Mouse (Mus musculus): ENCODE results near the gene Dnajb12. TPM values are rescaled to one million over a fixed set of nuclear protein-coding genes. Genes with fewer than 3 reads are reported as not detected.
A peak's percentile ranks its signal among the peaks of the same experiment; 100 is the strongest.

The Dnajb12 gene
- polyA plus RNA-seq, 1 experiment from 2014 or later: 17.6 TPM

- WGBS: 51% methylated on average over 7 of the region's 7 CpGs
- H3K4me1 ChIP-seq (replicated peaks): peaks cover 66% of the 10 kb centered on the region
- peak overlapping the region; percentile 28; the same call in 1 of the 2 replicates for H3K9ac ChIP-seq (replicated peaks)
- no peaks in the 10 kb centered on the region for H3K36me3 ChIP-seq
- H3K4me3 ChIP-seq (replicated peaks): no peak overlapping the region
- peak overlapping the region; percentile 81 for H3K27ac ChIP-seq
- H3K9me3 ChIP-seq: no peaks in the 10 kb centered on the region
- H3K27me3 ChIP-seq: no peaks in the 10 kb centered on the region; the same call in 1 of the 2 replicates
- 0 out of 2 replicates have a peak overlapping the region, but pooled peaks have one; percentile 6 for H3K4me2 ChIP-seq
- ATAC-seq (ENCODE audit: insufficient number of reproducible peaks, insufficient read depth, low FRiP score, low TSS enrichment, low read depth): no peak
Observed at GRCm38 (mm10) chr10:59907695-59908299, 28.4 kb downstream of the Dnajb12 start.

DNA sequence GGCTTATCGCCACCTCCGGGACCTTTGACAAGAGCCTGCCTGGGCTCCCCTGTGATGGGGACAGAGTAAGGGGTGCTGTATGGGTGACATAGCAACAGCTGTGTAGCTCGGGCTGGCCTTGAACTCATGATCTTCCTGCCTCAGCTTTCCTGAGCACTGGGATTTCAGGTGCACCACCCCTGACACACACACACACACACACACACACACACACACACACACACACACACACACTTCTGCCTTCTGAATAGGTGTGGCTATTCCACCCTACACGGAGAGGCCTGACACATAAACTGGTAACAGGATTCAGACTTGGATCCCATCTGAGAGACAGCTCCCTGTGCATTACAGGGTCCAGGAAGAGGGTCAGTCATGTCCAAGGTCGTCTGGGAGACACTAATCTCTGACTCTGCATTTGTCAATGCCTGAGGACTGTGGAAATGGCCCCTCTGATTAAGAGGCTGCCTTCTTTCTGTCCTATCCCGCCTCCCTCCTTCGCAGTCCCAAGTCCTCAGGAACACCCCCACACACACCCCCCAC, 29.5 kb downstream of the Dnajb12 start:
- Histone ChIP-seq H3K9ac (replicated peaks) (no peak overlapping the region), H3K4me3 (replicated peaks) (no peak overlapping the region), H3K36me3 (no peaks in the 10 kb centered on the region), H3K4me1 (replicated peaks) (peaks cover 57% of the 10 kb centered on the region), H3K27ac (peak overlapping the region; percentile 81), H3K27me3 (no peaks in the 10 kb centered on the region; the same call in 1 of the 2 replicates), H3K9me3 (no peaks in the 10 kb centered on the region), H3K4me2 (peak overlapping the region; percentile 38; the same call in 1 of the 2 replicates)
- 56% methylated on average over 7 of the region's 7 CpGs for WGBS
- ATAC-seq (ENCODE audit: insufficient number of reproducible peaks, insufficient read depth, low FRiP score, low TSS enrichment, low read depth): no peak

- WGBS: 8% methylated on average over 14 of the region's 14 CpGs
- H3K36me3 ChIP-seq: no peaks in the 10 kb centered on the region
- peak overlapping the region; percentile 38 for H3K4me2 ChIP-seq
- peaks cover 56% of the 10 kb centered on the region for H3K4me1 ChIP-seq (replicated peaks)
- H3K9ac ChIP-seq (replicated peaks): no peak overlapping the region
- H3K27me3 ChIP-seq: no peaks in the 10 kb centered on the region; the same call in 1 of the 2 replicates
- H3K9me3 ChIP-seq: no peaks in the 10 kb centered on the region
- ATAC-seq (ENCODE audit: insufficient number of reproducible peaks, insufficient read depth, low FRiP score, low TSS enrichment, low read depth): no peak
- H3K27ac ChIP-seq: peak overlapping the region; percentile 53
- 0 out of 2 replicates have a peak overlapping the region, but pooled peaks have one; percentile 1 for H3K4me3 ChIP-seq (replicated peaks)
Observed at GRCm38 (mm10) chr10:59909357-59909847, 30.0 kb downstream of the Dnajb12 start.

DNA sequence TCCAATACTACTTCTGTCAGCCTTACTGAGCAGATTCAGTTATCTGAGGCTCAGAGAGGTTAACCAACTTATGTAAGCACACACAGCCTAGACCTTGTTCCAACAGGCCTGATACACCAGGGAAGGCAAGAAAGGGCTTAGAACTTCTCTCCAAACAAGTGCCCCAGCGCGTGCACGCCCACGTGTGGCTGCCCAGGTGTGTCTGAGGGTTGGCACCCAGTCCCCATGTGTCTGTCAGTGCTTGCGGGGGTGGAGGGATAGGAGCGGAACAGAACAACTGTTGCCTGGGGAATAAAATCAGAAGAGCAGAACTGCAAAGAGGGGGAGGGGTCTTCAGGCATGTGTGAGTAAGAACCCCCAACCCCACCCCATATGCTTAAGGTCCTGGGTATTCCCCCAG, 31.7 kb downstream of the Dnajb12 start:
- Histone ChIP-seq H3K4me1 (replicated peaks) (peaks cover 64% of the 10 kb centered on the region), H3K27ac (peak overlapping the region; percentile 88), H3K9me3 (no peaks in the 10 kb centered on the region), H3K36me3 (no peaks in the 10 kb centered on the region), H3K9ac (replicated peaks) (peak overlapping the region; percentile 37), H3K4me2 (peak overlapping the region; percentile 54), H3K27me3 (no peaks in the 10 kb centered on the region; the same call in 1 of the 2 replicates), H3K4me3 (replicated peaks) (no peak overlapping the region)
- ATAC-seq (ENCODE audit: insufficient number of reproducible peaks, insufficient read depth, low FRiP score, low TSS enrichment, low read depth): no peak
- WGBS: 18% methylated on average over 6 of the region's 6 CpGs

DNA sequence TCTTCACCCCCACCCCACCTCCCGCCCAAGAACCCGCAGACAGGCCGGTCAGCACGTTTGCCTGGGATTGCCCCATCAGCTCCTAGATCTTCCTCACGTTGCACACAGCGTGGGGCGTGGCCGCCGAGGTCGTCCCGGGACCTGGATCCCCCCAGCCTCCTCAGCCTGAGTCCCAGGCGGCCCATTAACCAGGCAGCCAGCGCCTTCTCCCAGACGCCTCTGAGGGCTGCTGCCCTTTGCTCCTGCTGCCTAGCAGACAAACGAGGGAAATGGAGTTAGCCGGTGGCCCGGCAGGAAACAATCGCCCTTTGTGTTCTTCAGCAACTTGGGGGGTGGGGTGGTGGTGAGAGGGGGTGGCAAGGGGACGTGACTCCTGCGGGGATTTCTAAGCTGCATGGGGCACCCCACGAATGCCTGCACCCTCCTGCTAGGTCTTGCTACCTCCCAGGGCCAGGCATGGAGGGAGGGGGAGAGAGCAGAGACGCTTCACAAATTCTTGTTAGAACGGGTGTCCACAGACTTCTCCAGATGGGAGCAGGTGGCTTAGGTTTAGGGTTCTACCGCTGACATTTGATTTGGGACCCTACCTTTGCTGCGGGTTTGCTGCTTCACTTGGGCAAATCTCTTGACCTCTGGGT, 32.3 kb downstream of the Dnajb12 start:
- H3K4me3 ChIP-seq (replicated peaks): peak overlapping the region; percentile 19; the same call in 1 of the 2 replicates
- H3K9ac ChIP-seq (replicated peaks): peak overlapping the region; percentile 37
- H3K27ac ChIP-seq: peak overlapping the region; percentile 88
- H3K4me1 ChIP-seq (replicated peaks): peaks cover 70% of the 10 kb centered on the region
- no peaks in the 10 kb centered on the region; the same call in 1 of the 2 replicates for H3K27me3 ChIP-seq
- ATAC-seq (ENCODE audit: insufficient number of reproducible peaks, insufficient read depth, low FRiP score, low TSS enrichment, low read depth): no peak; the same call in 1 of the 2 replicates
- WGBS: 3% methylated on average over 25 of the region's 25 CpGs
- no peaks in the 10 kb centered on the region for H3K9me3 ChIP-seq
- H3K4me2 ChIP-seq: peak overlapping the region; percentile 54
- no peaks in the 10 kb centered on the region for H3K36me3 ChIP-seq

DNA sequence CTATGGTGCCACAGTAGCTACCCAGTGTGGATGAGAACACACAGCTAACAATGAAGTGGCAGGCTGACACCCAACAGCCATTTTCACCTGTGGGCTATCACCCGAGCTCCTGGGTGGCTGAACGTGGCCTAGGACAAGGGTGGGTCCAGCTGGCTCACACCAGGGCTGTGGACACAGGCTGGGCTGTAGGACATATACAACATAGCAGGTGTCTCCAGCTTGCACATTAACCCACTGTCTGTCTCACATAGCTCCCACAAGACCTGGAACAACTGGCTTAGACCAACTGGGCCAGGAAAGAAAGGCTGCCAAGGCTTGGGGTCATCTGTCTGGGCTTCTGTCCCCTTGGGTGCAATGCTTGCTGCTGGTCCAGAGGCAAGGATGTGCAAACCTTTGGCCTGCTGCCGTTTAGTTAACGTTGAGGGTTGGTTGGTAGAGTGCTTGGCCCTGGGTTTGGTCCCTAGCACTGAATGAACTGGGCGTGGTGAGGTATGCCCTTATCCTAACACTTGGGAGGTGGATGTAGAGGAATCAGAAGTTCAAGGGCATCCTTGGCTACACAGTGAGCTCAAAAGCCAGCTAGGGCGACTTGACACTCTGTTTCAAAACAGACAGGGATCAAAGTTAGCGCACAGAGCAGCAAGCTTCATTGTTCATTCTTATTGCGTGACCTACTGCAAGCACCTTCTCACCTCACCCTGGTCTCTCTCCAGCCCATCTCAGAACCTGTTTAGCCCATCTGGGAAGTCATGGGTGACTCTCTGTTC, 36.0 kb downstream of the Dnajb12 start:
- Histone ChIP-seq H3K27ac (peak overlapping the region; percentile 92), H3K4me1 (replicated peaks) (peaks cover 60% of the 10 kb centered on the region), H3K9me3 (no peaks in the 10 kb centered on the region)

DNA sequence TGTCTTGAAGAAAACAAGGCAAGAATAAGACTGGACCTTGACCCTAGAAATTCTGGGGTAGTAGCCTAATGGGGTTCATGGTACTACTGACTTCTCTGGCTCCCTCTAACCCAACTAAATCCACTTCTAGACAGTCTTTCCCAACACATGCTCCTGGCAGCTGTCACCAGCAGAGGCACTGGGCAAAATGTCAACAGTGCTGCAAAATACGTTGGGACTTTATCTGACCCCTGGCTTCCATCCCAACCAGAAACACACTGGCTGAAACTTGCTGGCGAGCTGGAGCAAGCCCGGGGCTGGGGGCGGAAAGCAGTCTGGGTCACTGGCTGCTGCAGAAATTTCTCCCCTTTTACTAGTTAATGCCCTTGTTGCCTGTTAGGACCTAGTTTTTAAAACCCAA, 36.8 kb downstream of the Dnajb12 start:
- H3K9me3 ChIP-seq: no peaks in the 10 kb centered on the region
- peak overlapping the region; percentile 28 for H3K9ac ChIP-seq (replicated peaks)
- no peaks in the 10 kb centered on the region for H3K36me3 ChIP-seq
- H3K27me3 ChIP-seq: no peaks in the 10 kb centered on the region
- H3K4me1 ChIP-seq (replicated peaks): peaks cover 59% of the 10 kb centered on the region
- no peak for ATAC-seq (ENCODE audit: insufficient number of reproducible peaks, insufficient read depth, low FRiP score, low TSS enrichment, low read depth)
- WGBS: 0% methylated on average over 4 of the region's 4 CpGs
- H3K27ac ChIP-seq: peak overlapping the region; percentile 92
- peak overlapping the region; percentile 26 for H3K4me3 ChIP-seq (replicated peaks)
- H3K4me2 ChIP-seq: peak overlapping the region; percentile 61

More for the DNA sequence above, 36.0 kb downstream of the Dnajb12 start:
- Histone ChIP-seq H3K27me3 (no peaks in the 10 kb centered on the region), H3K4me3 (replicated peaks) (no peak overlapping the region), H3K4me2 (peak overlapping the region; percentile 61; the same call in 1 of the 2 replicates), H3K9ac (replicated peaks) (no peak overlapping the region), H3K36me3 (no peaks in the 10 kb centered on the region)
- ATAC-seq (ENCODE audit: insufficient number of reproducible peaks, insufficient read depth, low FRiP score, low TSS enrichment, low read depth): no peak
- 86% methylated on average over 8 of the region's 8 CpGs for WGBS

DNA sequence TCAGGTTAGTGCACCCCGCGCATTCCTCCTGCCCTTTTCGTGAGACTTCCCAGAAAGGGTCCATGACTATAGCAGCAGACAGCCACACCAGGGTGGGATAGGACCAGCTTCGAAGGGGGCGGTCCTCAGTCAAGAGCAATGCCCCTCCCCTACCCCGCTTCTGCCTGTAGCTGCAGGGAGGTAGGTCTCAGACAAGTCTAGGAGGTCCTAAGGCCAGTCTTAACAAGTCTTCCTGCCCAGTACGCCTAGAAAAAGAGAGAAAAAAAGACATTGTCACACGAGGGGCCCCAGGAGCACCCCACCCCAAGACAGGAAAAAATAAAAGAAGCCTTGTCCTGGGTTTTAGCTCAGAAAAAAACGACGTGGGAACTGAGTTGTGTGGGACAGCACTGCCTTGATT, 37.3 kb downstream of the Dnajb12 start:
- H3K27me3 ChIP-seq: no peaks in the 10 kb centered on the region
- H3K9me3 ChIP-seq: no peaks in the 10 kb centered on the region
- peak overlapping the region; percentile 61 for H3K4me2 ChIP-seq
- H3K4me1 ChIP-seq (replicated peaks): peaks cover 59% of the 10 kb centered on the region
- H3K36me3 ChIP-seq: no peaks in the 10 kb centered on the region
- H3K4me3 ChIP-seq (replicated peaks): peak overlapping the region; percentile 26
- 2% methylated on average over 10 of the region's 10 CpGs for WGBS
- ATAC-seq (ENCODE audit: insufficient number of reproducible peaks, insufficient read depth, low FRiP score, low TSS enrichment, low read depth): peak; percentile 87
- H3K27ac ChIP-seq: peak overlapping the region; percentile 92
- H3K9ac ChIP-seq (replicated peaks): peak overlapping the region; percentile 28

GRCm38 (mm10) chr10:59918111-59918510, 38.8 kb downstream of the Dnajb12 start:
- no peaks in the 10 kb centered on the region for H3K36me3 ChIP-seq
- H3K27me3 ChIP-seq: no peaks in the 10 kb centered on the region
- no peaks in the 10 kb centered on the region for H3K9me3 ChIP-seq
- WGBS: 93% methylated on average over 4 of the region's 4 CpGs
- H3K4me2 ChIP-seq: no peak overlapping the region
- no peak for ATAC-seq (ENCODE audit: insufficient number of reproducible peaks, insufficient read depth, low FRiP score, low TSS enrichment, low read depth)
- no peak overlapping the region for H3K9ac ChIP-seq (replicated peaks)
- H3K4me1 ChIP-seq (replicated peaks): peaks cover 51% of the 10 kb centered on the region
- H3K27ac ChIP-seq: no peak overlapping the region
- H3K4me3 ChIP-seq (replicated peaks): no peak overlapping the region

GRCm38 (mm10) chr10:59919494-59920181, 40.3 kb downstream of the Dnajb12 start:
- Histone ChIP-seq H3K4me3 (replicated peaks) (no peak overlapping the region), H3K27me3 (no peaks in the 10 kb centered on the region), H3K27ac (peak overlapping the region; percentile 95), H3K36me3 (no peaks in the 10 kb centered on the region), H3K4me1 (replicated peaks) (peaks cover 57% of the 10 kb centered on the region), H3K4me2 (peak overlapping the region; percentile 66; the same call in 1 of the 2 replicates), H3K9me3 (no peaks in the 10 kb centered on the region), H3K9ac (replicated peaks) (no peak overlapping the region; the same call in 1 of the 2 replicates)
- ATAC-seq (ENCODE audit: insufficient number of reproducible peaks, insufficient read depth, low FRiP score, low TSS enrichment, low read depth): no peak
- 27% methylated on average over 15 of the region's 15 CpGs for WGBS

All from limb, embryonic 12.5 days (tissue).